Mouse (Mus musculus) heart, embryonic 12.5 days (tissue): ENCODE data around the gene Snrpd3. TPM values are rescaled to one million over a fixed set of nuclear protein-coding genes. Genes with fewer than 3 reads are reported as not detected.

Experiments used
- polyA plus RNA-seq: library from polyadenylated mRNA; unstranded; fragments of >200 nt; fragmentation: Nextera tagmentation; extraction: Ambion mirVana; gene quantifications from 2 replicates; pipeline ENCODE4 v1.2.1, GENCODE M21; 2016

Gene Snrpd3
- polyA plus RNA-seq, 1 experiment from 2014 or later: 105 TPM

Other genes with a start within 250 kb of the Snrpd3 start
- gene Adora2a, start 200.7 kb upstream of the Snrpd3 start, polyA plus RNA-seq: 3.1 and 3.7 TPM in 2 replicates
- gene Upb1, start 116.4 kb upstream of the Snrpd3 start, polyA plus RNA-seq: 0.15 and 0.17 TPM in 2 replicates
- gene Gucd1, start 421 bp downstream of the Snrpd3 start, polyA plus RNA-seq: 26.8 and 27.9 TPM in 2 replicates
- gene Lrrc75b, start 42.8 kb downstream of the Snrpd3 start, polyA plus RNA-seq: 1.4 and 1.6 TPM in 2 replicates
- gene Ggt1, start 44.1 kb downstream of the Snrpd3 start, polyA plus RNA-seq: 0.34 and 0.49 TPM in 2 replicates
- 6.1 and 7.7 TPM in 2 replicates for gene Ggt5, start 71.8 kb downstream of the Snrpd3 start, polyA plus RNA-seq
- 4.5 and 5.1 TPM in 2 replicates for gene Susd2, start 126.5 kb downstream of the Snrpd3 start, polyA plus RNA-seq
- gene Cabin1, start 246.8 kb downstream of the Snrpd3 start, polyA plus RNA-seq: 26.0 and 26.7 TPM in 2 replicates